Mouse (Mus musculus) embryo, embryonic 10 days (tissue): ENCODE data around the gene Vps13a.
A peak's percentile ranks its signal among the peaks of the same experiment; 100 is the strongest.
"Not testable (repeated sequence)": the region's sequence is repeated elsewhere in the genome, so short reads cannot be mapped to it uniquely, and the experiment has no call there.

Source experiments
- DNase-seq: peaks from one replicate; pipeline ENCODE4 v3.0.0-alpha.2; 2015; ENCODE audit warnings: low spot score

The Vps13a gene

DNA sequence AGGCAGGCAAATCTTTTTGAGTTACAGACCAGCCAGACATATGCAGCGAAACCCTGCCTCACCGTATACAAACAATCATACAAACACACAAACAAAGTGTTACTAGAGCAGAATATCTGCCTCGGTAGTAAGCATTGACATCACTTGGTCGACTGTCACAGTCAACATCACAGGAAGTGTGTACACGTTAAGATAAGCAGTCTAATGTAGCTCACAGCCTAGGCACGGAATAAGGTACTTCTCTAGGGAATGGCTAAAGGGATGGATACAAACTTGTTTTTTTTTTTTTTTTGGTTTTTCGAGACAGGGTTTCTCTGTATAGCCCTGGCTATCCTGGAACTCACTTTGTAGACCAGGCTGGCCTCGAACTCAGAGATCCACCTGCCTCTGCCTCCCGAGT, 23.3 kb downstream of the Vps13a start:
- DNase-seq, result not testable (repeated sequence)

DNA sequence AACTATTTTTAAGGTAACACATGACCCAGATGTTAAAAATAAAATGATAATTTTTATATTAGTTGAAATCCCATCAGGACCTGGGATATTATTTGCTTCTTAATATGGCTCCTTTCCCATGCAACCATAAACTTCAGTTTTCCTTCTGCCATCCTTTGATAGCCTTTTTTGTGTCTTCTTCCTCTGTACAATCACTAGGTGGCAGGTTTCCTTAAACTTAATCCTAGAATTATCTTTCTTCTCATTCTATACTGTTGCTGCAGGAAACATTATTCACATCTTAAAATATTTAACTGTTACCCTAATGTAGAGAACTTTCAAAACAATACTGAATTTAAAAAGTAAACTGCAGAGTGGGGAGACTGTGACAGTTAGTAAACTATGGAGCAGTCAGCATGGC, 24.9 kb downstream of the Vps13a start:
- no peak for DNase-seq

- DNase-seq, result no peak
Observed at GRCm38 (mm10) chr19:16755226-16755625, 25.5 kb downstream of the Vps13a start.

DNA sequence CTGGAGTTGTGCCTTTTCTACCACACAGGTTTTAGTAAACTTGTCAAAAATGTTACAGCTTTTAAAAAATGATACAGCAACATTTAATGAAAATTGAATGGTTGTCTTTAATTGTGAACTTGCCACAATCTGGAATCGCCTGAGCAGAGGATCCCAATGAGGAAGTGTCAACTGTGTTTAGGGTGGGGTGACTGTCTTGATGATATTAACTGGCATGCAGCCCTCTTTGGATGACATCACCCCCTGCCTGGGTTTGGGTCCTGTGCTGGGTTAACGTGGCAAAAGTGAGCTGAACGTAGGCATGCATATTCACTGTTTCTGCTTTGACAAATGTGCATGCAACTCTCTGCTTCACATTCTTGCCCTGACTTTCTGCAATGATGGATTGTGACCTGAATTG, 27.6 kb downstream of the Vps13a start:
- DNase-seq, result no peak

- no peak for DNase-seq
Observed at GRCm38 (mm10) chr19:16736854-16737253, 43.9 kb downstream of the Vps13a start.

- peak; percentile 18 for DNase-seq
Observed at GRCm38 (mm10) chr19:16728729-16729128, 52.0 kb downstream of the Vps13a start.

DNA sequence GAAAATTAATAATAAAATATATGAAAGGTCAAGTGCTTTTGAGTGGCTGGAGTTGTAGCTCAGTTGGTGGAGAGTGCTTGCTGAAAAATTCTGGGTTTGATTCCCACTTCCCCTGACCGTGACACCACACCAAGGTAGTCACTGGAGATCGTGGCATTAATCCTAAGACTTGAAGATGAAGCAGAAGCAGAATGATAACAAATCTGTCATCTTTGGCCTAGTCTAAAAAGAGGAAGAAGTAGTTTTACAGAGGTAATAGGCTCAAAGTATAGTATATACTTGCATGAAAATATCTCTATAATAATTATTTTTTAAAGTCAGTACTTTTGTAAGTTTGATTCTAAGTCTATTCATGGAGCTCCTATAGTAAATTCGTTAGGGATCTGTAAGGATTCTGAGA, 65.5 kb downstream of the Vps13a start:
- DNase-seq, result no peak

DNA sequence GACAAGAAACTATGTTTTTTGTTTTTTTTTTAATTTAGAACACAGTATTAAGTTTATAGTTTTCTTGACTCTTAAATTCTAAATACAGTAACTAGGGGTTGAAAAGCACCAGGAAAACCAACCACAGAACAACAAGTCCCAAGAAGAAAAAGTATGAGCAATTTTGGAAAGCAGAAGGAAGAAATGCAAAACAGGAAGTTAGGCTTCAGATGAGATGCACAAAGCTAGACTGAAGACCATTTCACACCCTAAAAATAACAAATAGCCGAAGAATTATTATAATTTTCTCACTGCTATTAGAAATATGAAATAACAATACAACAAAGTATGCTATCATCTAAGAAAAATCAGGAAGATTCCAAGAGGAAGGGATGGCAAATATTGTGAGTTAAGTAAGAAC, 78.9 kb downstream of the Vps13a start:
- DNase-seq, result no peak

GRCm38 (mm10) chr19:16684922-16685321, 95.8 kb downstream of the Vps13a start:
- DNase-seq, result no peak

DNA sequence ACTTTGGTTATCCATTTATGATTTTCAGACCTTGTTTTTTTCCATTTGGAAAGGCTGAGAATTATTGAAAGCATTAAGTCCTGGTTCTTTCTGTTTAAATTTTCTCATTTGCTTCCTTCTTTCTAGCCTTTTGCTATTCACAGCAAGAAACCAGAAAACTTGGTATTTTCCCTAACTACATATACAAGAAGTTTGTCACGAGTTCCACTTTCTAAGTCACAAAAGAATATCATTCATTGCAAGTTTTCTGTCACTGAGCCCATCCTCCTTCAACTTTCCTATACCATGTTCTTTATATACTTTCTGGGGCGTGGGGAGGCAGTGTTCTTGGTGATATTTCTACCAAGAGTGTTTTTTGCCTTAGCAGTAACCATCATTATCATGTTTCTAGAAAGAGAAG, 96.5 kb downstream of the Vps13a start:
- DNase-seq, result no peak

GRCm38 (mm10) chr19:16625610-16626395, 154.9 kb downstream of the Vps13a start:
- peak; percentile 42 for DNase-seq

GRCm38 (mm10) chr19:16624994-16625393, 155.7 kb downstream of the Vps13a start:
- DNase-seq, result no peak

DNA sequence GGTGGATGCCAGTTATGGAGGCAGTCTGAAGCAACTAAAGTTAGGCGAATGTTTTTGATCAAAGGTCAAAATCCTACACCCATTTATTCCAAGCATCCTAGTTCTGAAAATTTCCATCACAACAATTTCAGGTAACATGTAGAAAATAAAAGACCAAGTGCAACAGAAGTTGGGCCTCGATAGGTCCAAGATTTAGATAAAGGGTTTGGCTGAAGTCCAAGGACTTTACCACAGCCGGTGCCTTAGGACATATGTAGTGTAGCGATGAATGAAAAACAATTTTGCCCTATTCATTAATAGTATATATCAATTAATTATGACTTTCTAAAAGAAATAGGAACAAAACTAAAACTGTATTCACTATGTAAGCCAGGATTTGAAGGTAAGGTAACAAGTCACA, 157.6 kb downstream of the Vps13a start:
- DNase-seq, result no peak

DNA sequence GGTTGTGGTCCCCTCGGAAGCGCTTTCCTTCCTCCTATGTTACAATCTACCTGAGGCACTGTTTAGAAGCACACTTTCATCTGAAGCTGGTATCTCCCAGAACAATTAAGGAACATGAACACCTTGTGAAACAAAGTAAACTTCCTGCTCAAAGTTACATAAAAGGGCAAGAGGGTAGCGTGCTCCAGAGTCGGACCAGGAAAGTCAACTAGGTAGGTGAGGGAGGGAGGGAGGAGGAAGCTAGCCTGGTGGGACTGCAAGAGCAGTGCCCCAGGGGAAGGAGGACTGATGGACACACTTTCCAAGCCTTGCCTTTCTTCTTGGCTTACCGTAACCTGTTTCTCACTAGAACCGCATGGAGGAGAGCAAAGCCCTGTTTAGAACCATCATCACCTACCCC, 173.1 kb downstream of the Vps13a start:
- no peak for DNase-seq

- no peak for DNase-seq
Observed at GRCm38 (mm10) chr19:16602026-16602425, 178.7 kb downstream of the Vps13a start.

DNA sequence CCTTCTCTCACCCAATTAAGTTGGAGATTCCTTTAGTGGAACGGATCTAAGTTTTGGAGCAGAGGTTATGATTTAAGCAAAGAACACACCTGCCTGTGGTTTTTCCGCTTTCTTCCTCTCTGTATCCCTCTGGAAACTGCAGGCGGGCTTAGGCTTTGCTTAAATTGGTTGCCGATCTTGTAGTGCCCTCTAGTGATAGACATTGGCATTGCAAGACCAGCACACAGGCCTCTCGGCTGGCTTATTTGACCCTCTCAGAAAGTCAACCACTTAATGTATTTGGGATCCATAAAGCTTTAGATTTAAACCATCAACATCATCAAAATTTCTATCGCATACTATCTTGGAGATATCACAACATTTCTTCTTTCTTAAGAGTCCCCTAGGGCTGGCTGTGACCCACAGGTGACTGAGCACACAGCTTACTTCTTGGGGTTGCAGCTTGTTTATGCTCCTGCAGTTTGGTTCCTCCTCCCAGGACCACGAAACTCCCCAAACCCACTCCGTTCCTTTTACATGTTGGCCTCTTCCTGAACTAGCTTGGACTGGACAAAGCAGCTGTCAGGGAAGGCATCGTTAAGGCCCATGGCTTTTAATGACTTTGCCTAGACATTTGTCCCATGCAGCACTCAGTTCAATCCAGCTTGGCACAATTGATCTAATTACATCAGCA, 181.3 kb downstream of the Vps13a start:
- peak; percentile 86 for DNase-seq

DNA sequence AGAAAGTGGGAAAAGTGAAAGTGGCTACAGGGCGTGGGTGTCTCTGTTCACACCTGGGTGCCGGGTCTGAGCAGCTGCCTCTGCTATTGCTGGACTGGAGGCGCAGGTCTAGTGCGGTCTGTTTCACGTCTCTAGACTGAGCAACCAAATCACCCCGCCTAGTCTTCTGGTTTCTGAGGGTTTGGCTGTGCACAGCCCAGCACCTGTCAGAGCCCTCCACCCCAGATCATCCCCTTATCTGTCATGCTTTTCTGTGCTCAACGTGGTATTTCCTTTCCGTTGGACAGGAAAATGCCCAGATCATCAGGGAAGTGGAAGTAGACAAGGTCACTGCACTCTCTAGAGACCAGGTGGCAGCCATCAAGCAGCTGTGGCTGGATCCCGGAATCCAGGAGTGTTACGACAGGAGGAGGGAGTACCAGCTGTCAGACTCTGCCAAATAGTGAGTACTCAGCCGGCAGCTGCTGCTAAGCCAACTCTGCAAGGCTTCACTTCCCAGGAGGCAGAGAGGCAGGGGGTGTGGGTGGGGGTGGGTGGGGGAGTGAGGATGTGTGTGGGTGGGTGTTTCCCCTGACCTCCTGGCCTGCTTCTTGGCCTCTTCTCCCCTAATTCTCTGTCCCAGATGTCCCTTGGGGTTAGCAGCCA, 182.0 kb downstream of the Vps13a start:
- DNase-seq, result peak; percentile 34

DNA sequence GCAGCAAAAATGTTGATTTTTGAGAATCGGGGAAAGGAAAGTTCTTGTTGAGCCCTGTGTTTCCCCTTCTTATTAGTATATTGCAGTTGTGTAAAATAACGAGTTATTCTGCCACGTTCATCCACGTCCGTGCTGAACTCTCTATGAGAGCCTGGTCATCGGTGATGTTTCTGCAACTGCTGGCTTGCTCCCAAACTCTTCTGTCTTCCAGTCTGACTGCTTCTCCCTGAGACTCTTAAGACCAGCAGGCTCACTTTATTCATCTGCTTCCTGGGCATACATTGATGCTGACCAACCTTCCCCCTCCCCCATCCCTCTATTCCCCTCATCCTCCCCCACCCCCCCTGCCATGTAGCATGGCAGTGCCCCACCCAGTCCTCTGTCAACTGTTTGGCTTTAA, 183.5 kb downstream of the Vps13a start:
- DNase-seq, result no peak

DNA sequence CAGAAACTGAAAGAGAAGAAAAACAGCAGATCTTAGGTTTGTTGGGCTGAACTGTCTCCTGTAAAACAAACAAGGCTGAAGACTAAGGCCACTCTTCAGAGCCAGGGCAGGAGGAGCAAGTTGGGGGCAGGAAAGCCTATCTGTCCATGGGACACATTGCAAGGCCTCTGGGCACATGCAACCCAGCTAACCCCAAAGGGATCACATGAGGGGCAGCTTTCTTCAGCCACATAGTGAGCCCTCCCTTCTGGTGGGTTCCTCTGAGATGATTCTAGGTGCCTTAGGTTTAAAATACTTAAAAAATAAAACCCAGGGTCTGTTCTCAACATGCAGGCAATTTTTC, 186.8 kb downstream of the Vps13a start:
- DNase-seq, result no peak

- no peak for DNase-seq
Observed at GRCm38 (mm10) chr19:16593256-16593974, 187.3 kb downstream of the Vps13a start.

DNA sequence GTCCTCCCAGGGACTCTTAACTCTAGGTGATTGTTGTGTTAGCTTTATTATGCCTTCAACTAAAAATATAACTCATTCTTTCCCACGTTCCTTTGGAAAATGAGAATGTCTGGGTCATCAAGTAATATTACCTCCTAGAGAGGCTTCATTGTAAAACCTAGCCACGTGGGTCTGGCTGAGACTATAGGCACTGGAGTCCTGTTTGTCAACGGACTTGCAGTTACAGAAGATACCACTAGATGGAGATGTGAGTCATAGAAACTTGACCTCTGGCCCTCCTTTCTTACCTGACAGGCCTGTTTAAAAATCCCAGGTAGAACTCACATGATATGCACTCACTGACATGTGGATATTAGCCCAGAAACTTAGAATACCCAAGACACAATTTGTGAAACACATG, 195.4 kb downstream of the Vps13a start:
- DNase-seq, result peak; percentile 66

GRCm38 (mm10) chr19:16584546-16584945, 196.2 kb downstream of the Vps13a start:
- DNase-seq, result no peak

- no peak for DNase-seq
Observed at GRCm38 (mm10) chr19:16580501-16580900, 200.2 kb downstream of the Vps13a start.
